Mouse (Mus musculus): Measurements from ENCODE around the gene 1700028J19Rik.

- TF ChIP-seq CTCF (IDR thresholded peaks at IDR 0.05; ENCODE audit: low read depth, low read length) (no peak), TAL1 (conservative IDR thresholded peaks at IDR 0.05; ENCODE audit: low read depth, low read length) (no peak), GATA1 (IDR thresholded peaks at IDR 0.05; ENCODE audit: borderline replicate concordance, low read length) (no peak), POLR2AphosphoS5 (IDR thresholded peaks at IDR 0.05; ENCODE audit: insufficient replicate concordance, low read depth, low read length) (no peak), GATA2 (IDR thresholded peaks at IDR 0.05; ENCODE audit: borderline replicate concordance, low read depth, low read length) (no peak)
Measured at GRCm38 (mm10) chr7:44235909-44236308, 10.6 kb downstream of the 1700028J19Rik start, which contains the start of gene Gm36864.
